Mouse (Mus musculus): ENCODE measurements around the gene March4.

DNA sequence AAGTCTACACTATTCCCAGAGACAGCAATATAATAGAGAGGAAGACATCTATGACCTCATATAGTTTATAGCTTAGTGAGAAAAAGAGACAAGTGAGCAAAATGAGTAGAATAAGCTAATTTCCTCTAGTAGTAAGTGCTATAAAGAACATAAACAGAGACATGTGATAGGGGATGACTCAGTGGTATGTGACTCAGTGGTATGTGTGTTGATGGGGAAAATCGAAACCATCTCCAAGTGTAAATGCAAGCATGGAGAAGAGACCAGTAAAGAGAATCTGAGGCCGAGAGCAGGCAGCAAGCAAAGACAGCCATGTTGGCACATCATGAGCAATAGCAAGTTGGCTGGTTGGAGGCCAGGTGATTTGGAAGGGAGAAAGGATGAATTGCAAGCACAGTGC is 13.6 kb upstream of the March4 start:
- no peak for TF ChIP-seq CTCF (IDR thresholded peaks at IDR 0.05; ENCODE audit: borderline replicate concordance, insufficient read depth, low read depth, low read length)
- no peak for TF ChIP-seq POLR2A (IDR thresholded peaks at IDR 0.05; ENCODE audit: borderline replicate concordance, insufficient read depth, low read length)
